Mouse (Mus musculus) erythroid progenitor cell, adult 5-6 weeks (primary cell): ENCODE measurements around the gene Tssc4. TPM values are rescaled to one million over a fixed set of nuclear protein-coding genes. Genes with fewer than 3 reads are reported as not detected.

ENCODE experiments used
- ATAC-seq: replicated peaks from 2 replicates; pipeline ENCODE4 v1.8.0; 2016; ENCODE audit warnings: moderate number of reproducible peaks, mild to moderate bottlenecking, moderate TSS enrichment, inconsistent platforms; ENCODE audit not compliant: poor library complexity, low FRiP score, severe bottlenecking
- total RNA-seq, 2 experiments: library from RNA; stranded (forward) in 1 of 2; stranded (reverse) in 1 of 2; fragments of 150-400 nt in 1 of 2; fragments of 186-747, 209-891 nt in 1 of 2; gene quantifications; 2 replicates each; pipeline versions ENCODE4 v1.2.3 to v1.2.4; 2015 to 2017; ENCODE audit warnings: low replicate concordance in 2 of 2

Gene Tssc4
- total RNA-seq, 2 experiments from 2014 or later, result 10.9 to 21.0 TPM

GRCm38 (mm10) chr7:143106672-143107465 lies 37.8 kb downstream of the Tssc4 start:
- ATAC-seq, result no peak

- no peak for ATAC-seq
Observed at GRCm38 (mm10) chr7:143108200-143108599, 39.2 kb downstream of the Tssc4 start.

GRCm38 (mm10) chr7:143108996-143109660 lies 40.1 kb downstream of the Tssc4 start:
- ATAC-seq, result no peak

GRCm38 (mm10) chr7:143109696-143110095 lies 40.6 kb downstream of the Tssc4 start:
- no peak for ATAC-seq

- ATAC-seq, result no peak
Observed at GRCm38 (mm10) chr7:143110803-143111202, 41.8 kb downstream of the Tssc4 start.

GRCm38 (mm10) chr7:143111719-143112118 lies 42.7 kb downstream of the Tssc4 start:
- no peak for ATAC-seq

GRCm38 (mm10) chr7:143112395-143112794 lies 43.3 kb downstream of the Tssc4 start:
- no peak for ATAC-seq

- no peak for ATAC-seq
Observed at GRCm38 (mm10) chr7:143114773-143115172, 45.7 kb downstream of the Tssc4 start.

- ATAC-seq, result no peak
Observed at GRCm38 (mm10) chr7:143116521-143116920, 47.5 kb downstream of the Tssc4 start.

GRCm38 (mm10) chr7:143119407-143119806 lies 50.4 kb downstream of the Tssc4 start:
- no peak for ATAC-seq

- no peak for ATAC-seq
Observed at GRCm38 (mm10) chr7:143119826-143120225, 50.8 kb downstream of the Tssc4 start.

Other genes starting within 250 kb of the Tssc4 start
- not detected in 2 replicates for gene Th, start 138.1 kb upstream of the Tssc4 start, total RNA-seq (2015; ENCODE audit: low replicate concordance)
- gene Th, start 138.1 kb upstream of the Tssc4 start, total RNA-seq (2017; ENCODE audit: low replicate concordance), result not detected in 2 replicates
- gene Ascl2, start 100.0 kb upstream of the Tssc4 start, total RNA-seq (2015; ENCODE audit: low replicate concordance), result 1.4 TPM in 1 of 2 replicates, not detected in the other
- not detected in 2 replicates for gene Ascl2, start 100.0 kb upstream of the Tssc4 start, total RNA-seq (2017; ENCODE audit: low replicate concordance)
- 69.6 and 81.1 TPM in 2 replicates for gene Tspan32, start 64.2 kb upstream of the Tssc4 start, total RNA-seq (2015; ENCODE audit: low replicate concordance)
- 47.7 and 48.9 TPM in 2 replicates for gene Tspan32, start 64.2 kb upstream of the Tssc4 start, total RNA-seq (2017; ENCODE audit: low replicate concordance)
- gene Cd81, start 16.5 kb upstream of the Tssc4 start, total RNA-seq (2015; ENCODE audit: low replicate concordance), result 102 and 110 TPM in 2 replicates
- 92.2 and 202 TPM in 2 replicates for gene Cd81, start 16.5 kb upstream of the Tssc4 start, total RNA-seq (2017; ENCODE audit: low replicate concordance)
- gene Trpm5, start 25.4 kb downstream of the Tssc4 start, total RNA-seq (2015; ENCODE audit: low replicate concordance), result not detected in 2 replicates
- not detected in 2 replicates for gene Trpm5, start 25.4 kb downstream of the Tssc4 start, total RNA-seq (2017; ENCODE audit: low replicate concordance)
- gene Kcnq1, start 37.1 kb downstream of the Tssc4 start, total RNA-seq (2015; ENCODE audit: low replicate concordance), result not detected in 2 replicates
- gene Kcnq1, start 37.1 kb downstream of the Tssc4 start, total RNA-seq (2017; ENCODE audit: low replicate concordance), result not detected in 2 replicates